Mouse (Mus musculus) hindbrain, embryonic 14.5 days (tissue): ENCODE data around the gene Tnrc6c. TPM values are rescaled to one million over a fixed set of nuclear protein-coding genes. Genes with fewer than 3 reads are reported as not detected.
A peak's percentile ranks its signal among the peaks of the same experiment; 100 is the strongest.

ENCODE experiments used
- ATAC-seq: fragments of 200-750 bp; cut with Nextera tagmentation; 2 replicates; pipeline ENCODE4 v1.8.0; 2017; ENCODE audit warnings: moderate number of reproducible peaks, mild to moderate bottlenecking, moderate TSS enrichment, moderate library complexity; ENCODE audit not compliant: low FRiP score
- DNase-seq: peaks from one replicate; pipeline ENCODE4 v3.0.0-alpha.2; 2015; ENCODE audit warnings: low spot score
- H3K27ac ChIP-seq: fragments of 300-500 bp; sonication (generic); 2 replicates; pipeline ENCODE4 v1.5.1; 2014; ENCODE audit warnings: mild to moderate bottlenecking, moderate library complexity
- H3K27me3 ChIP-seq: fragments of 300-500 bp; sonication (generic); 2 replicates; pipeline ENCODE4 v1.6.1; 2014; ENCODE audit warnings: mild to moderate bottlenecking, low read length, mixed read lengths; ENCODE audit not compliant: control insufficient read depth, insufficient read depth
- H3K36me3 ChIP-seq: fragments of 300-500 bp; sonication (generic); replicated peaks from 2 replicates; pipeline ENCODE4 v1.6.1; 2014; ENCODE audit not compliant: control insufficient read depth, insufficient read depth
- H3K4me1 ChIP-seq: fragments of 300-500 bp; sonication (generic); replicated peaks from 2 replicates; pipeline ENCODE4 v1.6.1; 2014; ENCODE audit warnings: antibody characterized with exemption, low read length, mixed read lengths; ENCODE audit not compliant: control insufficient read depth, insufficient read depth
- H3K4me2 ChIP-seq: fragments of 300-500 bp; sonication (generic); replicated peaks from 2 replicates; pipeline ENCODE4 v1.6.1; 2014; ENCODE audit warnings: mild to moderate bottlenecking, moderate library complexity
- H3K4me3 ChIP-seq: fragments of 300-500 bp; sonication (generic); replicated peaks from 2 replicates; pipeline ENCODE4 v1.5.1; 2014; ENCODE audit warnings: mild to moderate bottlenecking, low read length
- H3K9ac ChIP-seq: fragments of 300-500 bp; sonication (generic); 2 replicates; pipeline ENCODE4 v1.6.1; 2014
- H3K9me3 ChIP-seq: fragments of 300-500 bp; sonication (generic); 2 replicates; pipeline ENCODE4 v1.6.1; 2016; ENCODE audit warnings: low read length; ENCODE audit not compliant: control insufficient read depth
- WGBS: fragments of 180-500 bp; shearing (Covaris S2); extraction: QIAGEN DNeasy Blood & Tissue Kit; methylation state at CpG from one replicate; pipeline ENCODE4 v1.1.7; 2014; 5-methylcytosine and 5-hydroxymethylcytosine counted together
- polyA plus RNA-seq: library from polyadenylated mRNA; unstranded; fragments of >200 nt; fragmentation: Nextera tagmentation; extraction: Ambion mirVana; gene quantifications from 2 replicates; pipeline ENCODE4 v1.2.1, GENCODE M21; 2014

Tnrc6c gene
- polyA plus RNA-seq, 1 experiment from 2014 or later: 25.1 TPM

- ATAC-seq (no peak), DNase-seq (no peak)
- Histone ChIP-seq H3K9me3 (no peaks in the 10 kb centered on the region), H3K9ac (no peak overlapping the region), H3K27me3 (no peaks in the 10 kb centered on the region), H3K4me3 (no peak overlapping the region), H3K4me2 (no peak overlapping the region), H3K27ac (no peak overlapping the region), H3K4me1 (no peaks in the 10 kb centered on the region), H3K36me3 (no peaks in the 10 kb centered on the region)
- 81% methylated on average over 7 of the region's 7 CpGs for WGBS
Observed at GRCm38 (mm10) chr11:117801650-117802049, 147.6 kb downstream of the Tnrc6c start.

- WGBS: 91% methylated on average over 3 of the region's 3 CpGs
- H3K4me1 ChIP-seq: no peaks in the 10 kb centered on the region
- H3K4me2 ChIP-seq: no peak overlapping the region
- H3K9ac ChIP-seq: no peak overlapping the region
- H3K36me3 ChIP-seq: no peaks in the 10 kb centered on the region
- no peak overlapping the region for H3K4me3 ChIP-seq
- H3K9me3 ChIP-seq: no peaks in the 10 kb centered on the region
- DNase-seq (no peak), ATAC-seq (no peak)
- H3K27me3 ChIP-seq: no peaks in the 10 kb centered on the region
- H3K27ac ChIP-seq: no peak overlapping the region
Observed at GRCm38 (mm10) chr11:117803166-117803688, 149.1 kb downstream of the Tnrc6c start.

- H3K27me3 ChIP-seq: peaks cover 19% of the 10 kb centered on the region
- no peak overlapping the region for H3K9ac ChIP-seq
- 94% methylated on average over 6 of the region's 6 CpGs for WGBS
- H3K4me1 ChIP-seq: peaks cover 18% of the 10 kb centered on the region
- no peak overlapping the region for H3K27ac ChIP-seq
- ATAC-seq (no peak), DNase-seq (no peak)
- no peak overlapping the region for H3K4me2 ChIP-seq
- no peak overlapping the region for H3K4me3 ChIP-seq
- no peaks in the 10 kb centered on the region for H3K36me3 ChIP-seq
- no peaks in the 10 kb centered on the region for H3K9me3 ChIP-seq
Observed at GRCm38 (mm10) chr11:117806781-117807180, 152.7 kb downstream of the Tnrc6c start.

- H3K4me2 ChIP-seq: peak within 1 kb of the TSS; percentile 84
- peak within 1 kb of the TSS; percentile 63 for H3K9ac ChIP-seq
- ATAC-seq (peak; percentile 66; the same call in 1 of the 2 replicates), DNase-seq (peak; percentile 67)
- H3K4me1 ChIP-seq: peaks cover 18% of the 10 kb centered on the region
- peaks cover 19% of the 10 kb centered on the region for H3K27me3 ChIP-seq
- under 1% methylated on average over 72 of the region's 75 CpGs for WGBS
- H3K9me3 ChIP-seq: no peaks in the 10 kb centered on the region
- no peak within 1 kb of the TSS for H3K27ac ChIP-seq
- H3K4me3 ChIP-seq: peak within 1 kb of the TSS; percentile 56
- H3K36me3 ChIP-seq: no peaks in the 10 kb centered on the region
Observed at GRCm38 (mm10) chr11:117809407-117810311, 155.6 kb downstream of the Tnrc6c start, which contains the start of the genes Gm20708 and Syngr2. TSS of gene Gm20708 (plus strand) at chr11:117809668. TSS of gene Syngr2 (plus strand) at chr11:117809668.

GRCm38 (mm10) chr11:117810401-117811046, 156.4 kb downstream of the Tnrc6c start:
- no peaks in the 10 kb centered on the region for H3K9me3 ChIP-seq
- peak overlapping the region; percentile 63; the same call in 1 of the 2 replicates for H3K9ac ChIP-seq
- ATAC-seq (peak; percentile 80; the same call in 1 of the 2 replicates), DNase-seq (peak; percentile 66)
- no peaks in the 10 kb centered on the region for H3K36me3 ChIP-seq
- peaks cover 19% of the 10 kb centered on the region for H3K27me3 ChIP-seq
- under 1% methylated on average over 21 of the region's 21 CpGs for WGBS
- peaks cover 18% of the 10 kb centered on the region for H3K4me1 ChIP-seq
- peak overlapping the region; percentile 84 for H3K4me2 ChIP-seq
- H3K4me3 ChIP-seq: peak overlapping the region; percentile 56
- H3K27ac ChIP-seq: no peak overlapping the region

Other genes starting within 250 kb of the Tnrc6c start
- not detected in 2 replicates for gene Gm11733, start 169.9 kb upstream of the Tnrc6c start, polyA plus RNA-seq
- 0.48 and 0.68 TPM in 2 replicates for gene Tmc8, start 127.8 kb downstream of the Tnrc6c start, polyA plus RNA-seq
- 3.3 and 4.9 TPM in 2 replicates for gene Tmc6, start 127.9 kb downstream of the Tnrc6c start, polyA plus RNA-seq
- 0.24 TPM in 1 of 2 replicates, not detected in the other for gene 6030468B19Rik, start 143.4 kb downstream of the Tnrc6c start, polyA plus RNA-seq
- 0.89 and 1.0 TPM in 2 replicates for gene Gm20708, start 155.4 kb downstream of the Tnrc6c start, polyA plus RNA-seq
- gene Syngr2, start 155.4 kb downstream of the Tnrc6c start, polyA plus RNA-seq: 17.6 and 18.9 TPM in 2 replicates
- gene Afmid, start 171.6 kb downstream of the Tnrc6c start, polyA plus RNA-seq: 5.2 and 7.1 TPM in 2 replicates
- 14.4 and 16.3 TPM in 2 replicates for gene Tk1, start 171.8 kb downstream of the Tnrc6c start, polyA plus RNA-seq
- gene Birc5, start 195.0 kb downstream of the Tnrc6c start, polyA plus RNA-seq: 35.5 and 36.3 TPM in 2 replicates
- not detected in 2 replicates for gene Tmem235, start 206.5 kb downstream of the Tnrc6c start, polyA plus RNA-seq
- 2.5 and 2.6 TPM in 2 replicates for gene Tha1, start 219.2 kb downstream of the Tnrc6c start, polyA plus RNA-seq